8 mouse cellular contexts compared by ENCODE assay signal in the genomic region with DNA sequence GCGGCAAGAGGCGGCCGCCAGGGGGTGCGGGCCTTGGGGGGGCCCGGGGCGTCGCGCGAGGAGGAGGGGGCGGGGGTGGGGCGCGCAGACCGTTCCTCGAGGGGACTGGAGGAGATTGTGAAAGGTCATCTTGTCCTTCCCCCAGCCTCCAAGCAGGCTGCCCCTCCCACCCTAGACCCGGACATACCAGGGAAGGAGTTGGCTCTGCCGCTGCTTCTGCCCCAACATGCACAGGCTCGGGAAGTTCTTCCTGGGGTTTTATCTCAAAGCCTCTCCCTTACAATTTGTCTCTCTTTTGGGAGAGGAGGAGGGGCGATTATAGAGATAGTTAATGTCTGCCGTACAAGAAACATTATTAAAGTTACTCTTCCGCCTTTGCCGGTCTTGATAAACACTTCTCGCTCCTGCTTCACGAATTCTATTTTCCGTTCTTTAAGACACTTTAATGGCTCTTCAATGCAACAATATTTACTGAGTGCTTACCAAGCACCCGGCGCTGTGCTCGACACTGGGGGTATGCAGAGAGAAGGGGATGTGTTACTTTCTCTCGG. TPM values are rescaled to one million over a fixed set of nuclear protein-coding genes. Genes with fewer than 3 reads are reported as not detected.
DNase-seq lines count a peak whose midpoint lies in the region; ATAC-seq and TF ChIP-seq lines count a peak whose summit lies in the region.

No protein-coding gene starts in this region.

- H3K9me3 ChIP-seq in lung, postnatal 0 days (ENCODE audit: low read length), result no peaks in the 10 kb centered on the region

- peak; percentile 55 for ATAC-seq in lung, postnatal 0 days

- peak; percentile 80 for DNase-seq in urinary bladder, postnatal 14 days (ENCODE audit: low spot score)
- no peak for DNase-seq in urinary bladder, adult 2 months (ENCODE audit: low spot score)
- peak; percentile 73 for DNase-seq in cerebellum, adult 9-11 months
- peak; percentile 71 to 74 for DNase-seq in heart, adult 2 months
- peak; percentile 69 for DNase-seq in kidney, adult 2 months
- peak; percentile 90 for DNase-seq in lung, postnatal 0 days (ENCODE audit: low spot score)
- peak; percentile 63 for DNase-seq in skeletal muscle tissue, adult 2 months (ENCODE audit: low read depth, low spot score)
- no peak for DNase-seq in frontal cortex, postnatal 14 days (ENCODE audit: low spot score in 2 of 2)

- peak; percentile 80 for TF ChIP-seq POLR2A in heart, adult 2 months (IDR thresholded peaks at IDR 0.05; ENCODE audit: insufficient read depth, low read depth, low read length)
- peak; percentile 31 for TF ChIP-seq POLR2A in kidney, adult 2 months (IDR thresholded peaks at IDR 0.05; ENCODE audit: low read depth, low read length)

- H3K79me2 ChIP-seq in heart, adult 2 months (replicated peaks; ENCODE audit: control insufficient read depth, insufficient read depth, low read length), result no peaks in the 10 kb centered on the region

- 0% methylated on average over 27 of the region's 28 CpGs for WGBS in heart, adult 2 months
- 2% methylated on average over 18 of the region's 28 CpGs for WGBS in kidney, adult 2 months
- under 1% methylated on average over 14 of the region's 28 CpGs for WGBS in lung, postnatal 0 days

- peak overlapping the region; percentile 84 for H3K27ac ChIP-seq in heart, adult 2 months
- peak overlapping the region; percentile 44 for H3K27ac ChIP-seq in kidney, adult 2 months (ENCODE audit: insufficient read depth, low read depth, low read length)
- H3K27ac ChIP-seq in lung, postnatal 0 days (ENCODE audit: low read length), result peak overlapping the region; percentile 96

- peak overlapping the region; percentile 74 for H3K4me2 ChIP-seq in lung, postnatal 0 days (replicated peaks; ENCODE audit: low read depth, low read length)

- H3K36me3 ChIP-seq in heart, adult 2 months (ENCODE audit: control insufficient read depth, insufficient read depth, low read length), result no peaks in the 10 kb centered on the region; the same call in 1 of the 2 replicates
- no peaks in the 10 kb centered on the region for H3K36me3 ChIP-seq in kidney, adult 2 months (ENCODE audit: control insufficient read depth, insufficient read depth, low read length)
- no peaks in the 10 kb centered on the region for H3K36me3 ChIP-seq in lung, postnatal 0 days (ENCODE audit: insufficient read depth, low read length)

- H3K4me1 ChIP-seq in heart, adult 2 months (ENCODE audit: control insufficient read depth, insufficient read depth, low read length), result peaks cover 7% of the 10 kb centered on the region
- H3K4me1 ChIP-seq in kidney, adult 2 months (ENCODE audit: control insufficient read depth, insufficient read depth, low read length), result peaks cover 37% of the 10 kb centered on the region
- peaks cover 3% of the 10 kb centered on the region; the same call in 1 of the 2 replicates for H3K4me1 ChIP-seq in lung, postnatal 0 days (ENCODE audit: insufficient read depth, low read depth, low read length)

- peak overlapping the region; percentile 48 for H3K4me3 ChIP-seq in heart, adult 2 months
- peak overlapping the region; percentile 84 for H3K4me3 ChIP-seq in kidney, adult 2 months (ENCODE audit: insufficient read depth, low read depth, low read length)
- peak overlapping the region; percentile 71 for H3K4me3 ChIP-seq in lung, postnatal 0 days (ENCODE audit: low read depth, low read length)

- TF ChIP-seq CTCF in heart, adult 2 months (IDR thresholded peaks at IDR 0.05), result peak; percentile 31
- no peak for TF ChIP-seq CTCF in kidney, adult 2 months (conservative IDR thresholded peaks at IDR 0.05; ENCODE audit: insufficient read depth, insufficient read length, low read depth, low read length)
- TF ChIP-seq CTCF in lung, postnatal 0 days (IDR thresholded peaks at IDR 0.05), result no peak; the same call in 1 of the 2 replicates

- no peaks in the 10 kb centered on the region for H3K27me3 ChIP-seq in heart, adult 2 months (ENCODE audit: control insufficient read depth, insufficient read depth, low read length)
- no peaks in the 10 kb centered on the region for H3K27me3 ChIP-seq in kidney, adult 2 months (replicated peaks; ENCODE audit: control insufficient read depth, insufficient read depth, low read length)
- H3K27me3 ChIP-seq in lung, postnatal 0 days (replicated peaks; ENCODE audit: insufficient read depth, low read length), result no peaks in the 10 kb centered on the region

- no peak for TF ChIP-seq EP300 in heart, adult 2 months (IDR thresholded peaks at IDR 0.05; ENCODE audit: insufficient read depth, low read depth, low read length)
- no peak for TF ChIP-seq EP300 in lung, postnatal 0 days (IDR thresholded peaks at IDR 0.05)

- intact Hi-C loops in heart, adult 2 months (cut with DNase I), result loop anchor here (5.0 to 10.0 kb wide), 2 partner anchors 87 to 260 kb away; partner anchors contain the start of genes Hnrnpc, Rab2b and Tox4

- H3K9ac ChIP-seq in heart, adult 2 months (ENCODE audit: low read depth, low read length), result peak overlapping the region; percentile 86
- peak overlapping the region; percentile 63 for H3K9ac ChIP-seq in lung, postnatal 0 days (replicated peaks; ENCODE audit: low read depth)

RNA-seq across cellular contexts. Expression of gene Tmem253, which starts 0.6 kb away (rescaled TPM):
- polyA plus RNA-seq in urinary bladder, adult 2 months (2012; rRNA removed), result 1.1 and 1.5 TPM in 2 replicates
- total RNA-seq in heart, adult 2 months (2021), result 1 to 10 TPM; 2.2 to 4.2 TPM
- 2.8 and 3.8 TPM in 2 replicates for polyA plus RNA-seq in heart, adult 2 months (2012; rRNA removed)
- 2.4 and 2.5 TPM in 2 replicates for polyA plus RNA-seq in kidney, adult 2 months (2012; rRNA removed)
- polyA plus RNA-seq in lung, postnatal 0 days (2015; fragmentation: Nextera tagmentation; extraction: Ambion mirVana), result 0.66 and 0.96 TPM in 2 replicates

RNA-seq across cellular contexts. Expression of gene Zfp219, which starts 5.7 kb away (rescaled TPM):
- 105 and 107 TPM in 2 replicates for polyA plus RNA-seq in urinary bladder, adult 2 months (2012; rRNA removed)
- total RNA-seq in heart, adult 2 months (2021), result 10 to 100 TPM; 26.8 to 30.0 TPM
- polyA plus RNA-seq in heart, adult 2 months (2012; rRNA removed), result 38.6 and 42.0 TPM in 2 replicates
- 43.2 and 61.8 TPM in 2 replicates for polyA plus RNA-seq in kidney, adult 2 months (2012; rRNA removed)
- 23.0 and 24.1 TPM in 2 replicates for polyA plus RNA-seq in lung, postnatal 0 days (2015; fragmentation: Nextera tagmentation; extraction: Ambion mirVana)

RNA-seq across cellular contexts. Expression of gene Olfr221, which starts 27.4 kb away (rescaled TPM):
- not detected in 2 replicates for polyA plus RNA-seq in urinary bladder, adult 2 months (2012; rRNA removed)
- total RNA-seq in heart, adult 2 months (2021), result not detected
- not detected in 2 replicates for polyA plus RNA-seq in heart, adult 2 months (2012; rRNA removed)
- polyA plus RNA-seq in kidney, adult 2 months (2012; rRNA removed), result not detected in 2 replicates
- 0.08 TPM in 1 of 2 replicates, not detected in the other for polyA plus RNA-seq in lung, postnatal 0 days (2015; fragmentation: Nextera tagmentation; extraction: Ambion mirVana)

RNA-seq across cellular contexts. Expression of gene Arhgef40, which starts 30.3 kb away (rescaled TPM):
- 44.4 and 53.8 TPM in 2 replicates for polyA plus RNA-seq in urinary bladder, adult 2 months (2012; rRNA removed)
- total RNA-seq in heart, adult 2 months (2021), result 10 to 100 TPM; 27.2 to 27.8 TPM
- 42.6 and 49.0 TPM in 2 replicates for polyA plus RNA-seq in heart, adult 2 months (2012; rRNA removed)
- 36.1 and 37.4 TPM in 2 replicates for polyA plus RNA-seq in kidney, adult 2 months (2012; rRNA removed)
- 46.3 and 56.6 TPM in 2 replicates for polyA plus RNA-seq in lung, postnatal 0 days (2015; fragmentation: Nextera tagmentation; extraction: Ambion mirVana)

Comparison
In these comparisons a context has a peak if more than half of its experiments do, and no peak if none do; other contexts are left out.
1. DNase-seq: peak in urinary bladder, postnatal 14 days (single experiment), cerebellum, adult 9-11 months (single experiment), heart, adult 2 months (2 of 2), kidney, adult 2 months (single experiment), lung, postnatal 0 days (single experiment) and skeletal muscle tissue, adult 2 months (single experiment); none in urinary bladder, adult 2 months (single experiment) and frontal cortex, postnatal 14 days (0 of 2).
2. H3K27ac ChIP-seq: peak in every context shown above with its lines; median percentile 96 in lung, postnatal 0 days; 84 in heart, adult 2 months; 44 in kidney, adult 2 months.
3. Peak in every context shown above with its lines, with median percentiles within 50 percentile points of each other: H3K4me3 ChIP-seq.